Mouse (Mus musculus): ENCODE results near the gene Syngap1.

- TF ChIP-seq CTCF (IDR thresholded peaks at IDR 0.05; ENCODE audit: low read depth) (no peak), EP300 (IDR thresholded peaks at IDR 0.05; ENCODE audit: low read depth) (no peak)
These were observed 36.7 kb upstream of the Syngap1 start for GRCm38 (mm10) chr17:26904320-26904719.

Measured in liver, embryonic 14.5 days (tissue).